Mouse (Mus musculus) kidney, postnatal 36 days (tissue): ENCODE results near the gene Cpne2.
A peak's percentile ranks its signal among the peaks of the same experiment; 100 is the strongest.

Experiments
- DNase-seq, 2 experiments: peaks; one replicate each; pipeline ENCODE4 v3.0.0; 2021 to 2022; ENCODE audit warnings: mixed read lengths in 2 of 2

The Cpne2 gene

DNA sequence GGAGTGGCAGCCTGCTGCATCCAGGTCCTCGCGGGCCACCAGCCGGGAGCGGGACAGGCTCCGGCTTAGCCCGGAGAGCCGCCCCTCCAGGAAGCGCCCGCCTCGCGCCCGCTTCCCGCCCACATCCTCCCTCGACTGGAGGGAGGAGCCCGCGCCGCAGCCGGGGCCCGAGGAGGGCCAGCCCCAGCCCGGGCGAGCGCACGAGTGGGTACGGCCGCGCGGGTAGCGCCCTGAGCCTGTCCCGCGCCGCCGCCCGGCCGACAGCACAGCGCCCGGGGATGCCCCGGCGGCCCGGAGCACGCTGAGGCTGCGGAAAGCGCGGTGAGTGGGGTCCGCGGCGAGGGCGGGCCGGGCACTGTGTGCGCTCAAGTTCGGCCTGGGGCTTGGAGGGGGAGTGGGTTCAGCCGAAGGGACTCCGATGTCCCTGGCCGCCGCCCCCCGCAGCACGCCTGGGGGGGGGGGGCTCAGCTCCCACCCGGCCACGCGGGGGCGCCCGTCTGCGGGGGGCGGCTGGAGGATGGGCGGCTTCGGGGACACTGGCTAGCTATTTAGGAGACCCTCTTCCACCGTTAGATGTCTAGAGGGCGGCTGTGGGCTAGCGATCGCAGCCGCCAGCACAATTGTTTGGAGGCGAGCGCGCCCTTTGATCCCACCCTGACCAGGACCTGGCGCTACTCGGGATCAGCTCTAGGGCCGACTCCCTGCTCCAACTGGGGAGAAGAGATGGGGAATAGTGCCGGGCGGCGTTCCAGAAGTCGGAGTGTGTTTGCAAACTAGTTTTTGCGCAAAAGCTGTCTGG is at the start of gene Cpne2:
Gene Cpne2, plus strand, starts transcription at position 118 of the 799 bp plus-strand sequence.
- peak; percentile 61 to 83 for DNase-seq

DNA sequence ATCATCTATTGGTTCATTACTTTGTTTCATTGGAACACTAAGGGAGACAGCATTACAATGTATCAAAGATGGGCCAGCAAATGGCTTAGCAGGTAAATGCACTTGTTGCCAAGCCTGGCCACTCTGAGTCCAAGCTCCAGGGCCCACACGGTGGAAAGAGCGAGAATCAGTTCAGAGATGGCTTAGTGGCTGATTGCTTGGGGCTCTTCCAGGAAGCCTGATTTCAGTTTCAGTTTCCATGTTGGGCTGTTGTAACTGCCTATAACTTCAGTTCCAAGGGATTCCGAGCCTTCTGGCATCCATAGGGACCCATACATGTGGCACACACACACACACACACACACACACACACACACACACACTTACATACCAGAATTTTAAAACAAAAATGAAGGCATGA is 47.5 kb upstream of the Cpne2 start:
- peak; percentile 7 to 41 for DNase-seq

DNA sequence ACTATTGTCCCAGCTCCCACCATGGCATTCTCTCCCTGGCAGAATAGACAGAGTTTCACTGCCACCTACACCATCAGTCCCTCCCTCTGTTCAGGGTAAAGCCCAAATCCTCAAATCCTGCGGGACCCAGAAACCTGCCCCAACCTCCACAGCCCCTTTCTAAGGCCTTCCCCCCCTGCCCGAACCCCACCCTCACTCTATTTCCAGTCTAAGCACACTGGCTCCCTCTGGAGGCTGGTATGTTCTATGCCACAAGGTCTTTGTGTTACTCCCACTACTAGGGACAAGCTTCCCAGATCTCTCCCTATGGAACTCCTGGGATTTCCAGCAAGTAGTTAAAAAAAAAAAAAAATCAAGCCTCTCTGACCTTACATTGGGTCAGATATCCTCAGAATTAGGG is 46.9 kb upstream of the Cpne2 start:
- DNase-seq = peak; percentile 65 to 84

DNA sequence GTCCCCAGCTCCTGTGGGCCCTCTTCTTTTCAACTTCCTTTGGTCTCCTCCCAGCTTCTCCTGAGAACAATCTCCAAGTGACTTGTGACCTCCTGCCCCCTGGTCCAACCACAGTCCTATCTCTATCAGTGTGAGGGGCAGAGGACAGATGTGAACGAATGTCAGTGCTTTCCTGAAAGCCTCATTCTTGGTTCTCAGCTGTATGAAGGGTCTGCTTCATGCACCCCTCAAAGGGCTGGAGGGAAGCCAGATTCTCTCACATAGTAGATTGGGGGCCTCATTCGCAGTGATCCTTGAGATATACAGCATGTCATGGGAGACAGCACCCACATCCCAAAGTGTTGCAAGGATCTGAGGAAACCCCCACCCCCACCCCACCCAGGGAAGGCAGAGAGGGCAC is 44.8 kb upstream of the Cpne2 start:
- DNase-seq = no peak

DNA sequence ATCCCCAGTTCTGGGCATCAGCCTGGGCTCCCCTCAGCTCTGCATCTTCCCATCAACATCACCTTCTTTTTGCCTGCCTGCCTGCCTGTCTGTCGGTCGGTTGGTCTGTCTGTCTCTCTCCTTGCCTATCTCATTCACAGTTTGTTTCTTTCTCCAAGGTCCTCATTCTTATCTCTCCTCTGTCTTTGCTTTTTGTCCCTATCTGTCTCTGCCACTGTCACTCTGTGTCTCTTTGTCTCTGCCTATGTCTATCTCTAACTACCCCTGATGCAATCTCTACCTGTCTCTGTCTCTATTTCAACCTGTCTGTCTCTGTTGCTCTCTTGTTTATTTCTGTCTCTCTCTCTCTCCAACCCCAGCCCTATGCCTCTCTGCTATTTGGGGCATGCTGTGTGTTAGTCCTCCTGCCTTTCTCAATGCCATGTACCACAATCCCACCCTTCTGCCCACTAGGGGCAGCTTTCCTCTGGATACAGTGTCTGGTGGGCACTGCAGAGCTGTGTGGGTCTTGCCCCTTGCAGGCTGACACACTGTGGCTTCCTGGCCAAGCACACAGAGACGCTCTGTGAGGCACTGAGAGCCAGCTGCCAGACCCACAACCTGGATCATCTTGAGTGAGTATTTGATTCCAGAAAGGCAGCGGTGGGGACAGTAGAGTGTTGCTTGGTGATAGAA is 42.8 kb upstream of the Cpne2 start:
- no peak for DNase-seq

DNA sequence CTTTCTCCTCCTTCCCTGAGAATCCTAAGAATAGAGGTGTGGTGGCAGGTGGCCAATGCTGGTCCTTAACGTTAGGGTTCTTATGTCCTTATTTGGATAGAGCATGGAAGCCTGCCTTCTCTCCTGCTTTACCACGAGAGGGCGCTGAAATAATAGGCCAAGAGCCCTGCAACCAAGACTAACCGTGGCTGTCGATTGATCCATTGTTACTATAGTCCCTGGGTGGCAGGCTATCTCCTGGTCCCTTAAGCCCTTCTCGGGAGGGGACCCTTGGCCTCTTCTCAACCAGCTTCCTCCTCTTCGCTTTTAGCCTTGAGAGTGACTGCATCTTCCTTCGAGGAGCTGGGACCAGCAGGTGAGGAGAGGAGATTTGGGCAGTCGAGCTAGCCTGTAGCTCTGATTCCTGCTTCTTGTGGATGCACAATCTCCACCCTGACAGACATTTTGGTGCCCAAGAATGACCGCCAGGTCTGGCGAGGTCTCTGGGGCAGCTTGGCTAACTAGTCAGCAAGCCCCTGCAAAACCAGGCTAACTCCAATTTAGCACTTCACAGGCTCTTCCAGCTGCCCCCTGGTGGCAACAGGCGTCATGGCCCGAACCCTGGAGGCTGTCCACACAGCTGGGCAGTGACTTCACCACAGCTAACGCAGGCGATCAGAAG is 40.6 kb upstream of the Cpne2 start:
- DNase-seq = peak; percentile 70 to 90

DNA sequence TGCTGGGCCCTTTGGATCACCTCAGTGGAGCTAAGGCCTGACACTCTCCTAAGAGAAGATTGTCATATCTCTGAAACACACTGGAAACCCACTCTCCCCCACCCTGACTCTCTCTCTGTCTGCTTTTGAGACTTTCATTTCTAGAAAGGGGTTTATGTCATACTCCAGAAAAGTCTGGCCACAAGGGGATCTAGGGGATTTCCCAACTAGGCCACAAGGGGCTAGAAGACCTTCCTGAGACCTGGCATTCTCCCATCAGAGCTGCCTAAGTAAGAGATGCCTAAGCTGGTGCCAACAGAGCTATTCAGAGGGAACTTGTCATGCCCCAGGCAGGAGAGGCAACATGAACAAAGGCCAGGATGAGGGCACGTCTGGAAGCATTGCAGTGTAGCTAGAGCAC is 39.5 kb upstream of the Cpne2 start:
- no peak for DNase-seq

DNA sequence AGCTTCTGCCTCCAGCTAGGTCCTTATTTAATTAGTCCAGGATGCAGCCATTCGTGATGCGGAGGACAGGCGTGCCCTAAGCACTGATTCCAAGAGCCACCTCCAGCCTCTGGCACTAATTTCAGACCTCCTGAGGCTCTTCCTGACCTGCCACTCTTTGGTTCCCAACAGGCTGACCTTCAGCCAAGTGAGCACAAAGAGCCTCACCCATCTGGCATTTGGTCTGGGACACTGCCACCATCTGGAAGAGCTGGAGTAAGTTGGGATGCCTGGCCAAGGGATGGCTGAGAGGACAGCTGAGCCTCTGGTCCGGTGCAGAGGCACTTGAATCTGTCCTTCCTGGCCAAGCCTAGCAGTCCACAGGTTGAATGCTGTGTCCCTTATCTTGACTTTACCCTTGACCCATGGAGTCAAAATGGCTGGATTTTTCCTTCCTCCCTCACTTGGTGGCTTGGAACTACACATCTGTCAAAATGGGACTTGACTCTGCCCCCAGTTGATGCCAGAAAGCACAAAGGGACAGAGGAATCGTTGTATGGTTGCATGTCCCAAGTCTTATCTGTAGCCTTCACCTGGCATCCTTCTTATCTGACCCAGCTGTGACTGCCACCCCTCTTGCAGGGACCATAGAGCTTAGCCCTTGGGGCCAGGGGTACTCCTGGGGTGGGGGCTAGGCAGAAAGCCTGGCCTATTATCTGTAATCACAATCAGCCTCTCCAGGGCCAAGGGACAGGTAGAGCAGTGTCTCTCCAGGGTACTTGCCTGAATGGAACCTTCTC is 17.2 kb upstream of the Cpne2 start:
- DNase-seq = no peak

DNA sequence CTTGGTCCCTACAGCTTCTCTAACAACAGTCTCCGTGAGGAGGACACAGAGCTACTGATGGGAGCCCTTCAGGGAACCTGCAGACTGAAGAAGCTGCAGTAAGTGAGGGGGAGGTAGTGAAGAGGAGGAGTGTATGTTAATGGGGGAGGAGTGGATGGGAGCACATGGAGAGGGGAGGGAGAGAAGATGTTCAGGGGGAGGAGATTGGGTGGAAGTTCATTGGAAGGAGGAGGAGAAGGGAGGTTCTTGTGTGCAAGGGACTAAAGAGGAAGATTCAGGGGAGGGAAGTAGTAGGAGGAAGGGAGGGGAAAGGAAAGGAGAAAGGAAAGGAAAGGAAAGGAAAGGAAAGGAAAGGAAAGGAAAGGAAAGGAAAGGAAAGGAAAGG is 16.6 kb upstream of the Cpne2 start:
- no peak for DNase-seq

DNA sequence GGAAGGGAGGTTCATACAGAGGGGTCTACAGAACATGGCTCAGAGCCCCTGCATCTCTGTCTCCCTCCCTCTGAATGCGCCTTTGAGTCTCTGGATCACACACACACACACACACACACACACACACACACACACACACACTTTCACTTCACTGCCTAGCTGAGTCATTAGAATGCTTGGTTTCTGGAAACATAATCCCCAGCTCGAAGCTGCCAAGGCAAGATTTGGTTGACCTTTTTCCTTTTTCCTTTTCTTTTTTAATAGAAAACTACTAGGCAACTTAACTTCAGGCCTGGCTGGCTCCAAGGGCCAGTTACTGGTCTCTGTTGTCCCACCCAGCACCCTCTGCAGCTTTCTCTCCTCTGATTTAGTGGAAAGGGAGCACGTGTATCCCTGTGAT is 16.0 kb upstream of the Cpne2 start:
- no peak for DNase-seq

DNA sequence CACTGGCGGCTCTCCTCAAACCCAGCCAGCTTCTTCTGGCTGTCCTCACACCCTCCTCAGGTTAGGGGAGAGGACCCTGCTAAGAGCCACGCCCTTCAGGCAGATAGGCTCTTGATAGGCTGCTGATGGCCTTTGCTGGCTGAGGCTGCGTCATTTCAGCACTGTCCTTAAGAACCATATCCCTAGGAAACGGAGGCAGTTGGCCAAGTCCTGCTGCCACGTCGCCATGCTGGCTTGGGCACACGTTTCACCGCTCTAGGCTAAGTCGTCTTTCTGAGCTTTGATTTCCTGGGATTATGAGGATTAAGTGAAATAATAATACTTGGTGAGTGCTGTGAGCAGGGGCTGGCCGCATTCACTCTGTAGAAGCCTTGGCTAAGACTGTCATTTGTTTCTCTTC is 14.5 kb upstream of the Cpne2 start:
- DNase-seq = no peak

DNA sequence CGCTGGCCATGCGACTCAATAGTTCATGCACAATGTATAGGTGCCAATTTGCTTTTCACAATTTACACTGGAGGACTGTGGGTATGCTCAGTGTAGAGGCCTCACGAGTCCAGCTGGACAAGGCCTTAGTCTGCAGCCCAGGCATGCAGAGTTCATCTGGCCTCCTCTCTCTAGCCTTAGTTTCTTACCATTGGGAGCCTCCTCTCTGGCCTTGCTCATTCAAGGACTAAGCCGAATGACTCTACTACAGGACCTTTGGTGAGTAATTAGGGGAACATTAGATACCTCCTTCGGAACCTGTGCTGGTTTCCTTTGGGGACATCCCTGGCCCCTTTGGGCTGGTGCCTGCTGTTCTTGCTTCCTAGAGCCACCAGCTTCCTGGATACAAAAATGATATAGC is 13.8 kb upstream of the Cpne2 start:
- no peak for DNase-seq

DNA sequence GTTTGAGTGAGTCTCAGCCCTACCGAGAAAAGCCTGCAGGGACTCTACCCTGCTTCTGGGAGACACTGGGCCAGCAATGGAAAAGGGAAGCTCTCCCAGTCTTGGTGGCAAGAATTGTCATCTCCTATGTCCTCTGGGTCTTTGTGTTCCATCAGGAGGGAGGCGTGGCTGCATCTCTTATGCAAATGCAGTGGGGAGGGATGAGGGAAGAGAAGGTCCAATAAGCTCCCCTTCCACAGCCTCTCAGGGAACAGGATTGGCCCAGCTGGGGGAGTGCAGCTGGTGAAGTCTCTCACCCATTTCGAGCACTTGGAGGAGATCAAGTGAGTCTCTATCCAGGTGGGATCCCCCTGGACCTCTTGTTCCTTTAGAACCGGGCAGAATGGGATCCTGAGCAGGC is 11.3 kb upstream of the Cpne2 start:
- DNase-seq = no peak

DNA sequence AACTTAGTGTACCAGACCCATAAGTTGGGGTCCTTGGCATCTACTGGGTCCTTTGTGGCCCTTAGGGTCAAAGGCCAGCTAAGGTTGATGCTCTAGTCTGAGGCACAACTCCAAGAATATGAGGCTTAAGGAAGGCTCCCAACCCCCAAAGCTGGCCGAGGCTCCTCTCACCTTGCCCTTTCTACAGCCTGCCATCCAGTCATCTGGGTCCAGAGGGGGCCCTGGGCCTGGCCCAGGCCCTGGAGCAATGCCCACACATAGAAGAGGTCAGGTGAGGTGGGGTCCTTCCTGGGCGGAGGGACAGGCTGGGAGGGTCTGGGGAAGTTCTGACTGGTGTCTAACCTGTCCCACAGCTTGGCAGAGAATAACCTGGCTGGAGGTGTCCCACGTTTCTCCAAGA is 10.3 kb upstream of the Cpne2 start:
- DNase-seq = no peak

DNA sequence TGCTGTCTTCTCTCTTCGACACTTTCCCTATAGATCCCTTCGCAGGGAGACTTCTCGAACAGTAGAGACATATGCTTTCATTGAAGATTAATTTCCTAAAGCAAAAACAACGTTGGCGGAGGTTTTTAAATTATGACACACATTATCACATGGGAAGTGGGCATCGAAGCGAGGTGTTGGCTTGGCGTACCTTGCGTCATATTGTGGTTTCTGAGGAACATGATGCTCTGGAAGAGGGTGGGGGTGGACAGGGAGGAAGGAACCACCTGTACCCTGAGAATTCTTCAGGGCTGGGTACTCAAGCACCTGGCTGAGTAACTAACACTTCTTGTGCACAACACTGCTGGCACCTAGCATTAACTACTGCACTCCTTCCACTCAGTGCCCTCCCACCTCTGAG is 8.2 kb upstream of the Cpne2 start:
- DNase-seq = no peak

DNA sequence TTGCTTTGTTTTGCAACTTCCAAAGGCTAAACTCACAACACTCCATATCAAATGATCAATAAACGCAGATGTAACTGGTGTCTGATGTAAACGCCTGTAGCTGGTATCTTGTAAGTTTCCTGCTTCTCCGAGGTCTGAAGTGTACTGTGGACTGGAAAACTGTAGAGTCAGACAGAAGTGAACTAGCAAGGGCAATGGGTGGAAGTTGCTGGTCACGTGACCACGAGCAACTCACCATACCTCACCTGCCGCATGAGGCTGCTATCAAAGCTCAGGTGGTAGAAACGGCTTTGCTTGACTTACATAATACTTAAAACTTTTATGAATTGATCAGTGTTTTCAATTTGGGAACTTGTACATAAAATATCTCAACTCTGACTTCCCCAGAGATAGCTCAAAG is 5.6 kb upstream of the Cpne2 start:
- no peak for DNase-seq

DNA sequence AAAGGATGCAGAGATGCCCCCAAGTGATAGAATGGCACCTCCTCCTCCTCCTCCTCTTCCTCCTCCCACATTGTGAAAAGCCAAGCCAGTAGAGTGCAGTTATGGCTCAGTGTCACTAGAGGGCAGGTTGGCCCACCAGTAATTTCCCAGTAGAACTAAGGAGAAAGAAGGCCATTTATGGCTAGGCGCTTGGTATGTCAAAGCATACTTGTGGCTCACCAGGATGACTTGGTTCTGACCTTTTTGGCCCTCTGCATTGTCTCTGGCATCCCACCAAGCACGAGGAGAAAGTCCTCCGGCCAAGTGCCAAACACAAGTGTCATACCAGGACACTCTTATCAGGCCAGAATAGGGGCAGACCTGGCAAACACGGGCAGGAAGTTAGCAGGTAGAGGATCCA is 4.5 kb upstream of the Cpne2 start:
- peak; percentile 64 to 72 for DNase-seq

DNA sequence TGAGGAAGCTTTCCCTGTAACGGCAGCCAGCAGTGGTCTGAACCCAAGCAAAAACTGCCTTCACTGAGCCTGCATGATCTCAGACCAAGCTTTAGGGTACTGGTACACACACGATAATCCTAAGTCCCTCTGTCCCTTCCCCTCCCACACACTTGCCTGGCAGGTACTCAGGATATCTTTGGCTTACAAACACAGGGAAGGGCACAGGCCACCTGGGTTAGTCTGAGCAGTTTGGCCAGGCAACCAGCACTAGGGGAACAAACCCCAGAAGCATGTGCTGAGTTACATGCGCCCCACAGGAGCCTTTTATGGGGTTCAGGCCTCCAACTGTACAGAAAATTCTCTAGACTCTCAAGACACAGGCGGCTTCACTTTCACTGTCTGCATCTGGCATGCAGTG is 2.9 kb upstream of the Cpne2 start:
- no peak for DNase-seq

DNA sequence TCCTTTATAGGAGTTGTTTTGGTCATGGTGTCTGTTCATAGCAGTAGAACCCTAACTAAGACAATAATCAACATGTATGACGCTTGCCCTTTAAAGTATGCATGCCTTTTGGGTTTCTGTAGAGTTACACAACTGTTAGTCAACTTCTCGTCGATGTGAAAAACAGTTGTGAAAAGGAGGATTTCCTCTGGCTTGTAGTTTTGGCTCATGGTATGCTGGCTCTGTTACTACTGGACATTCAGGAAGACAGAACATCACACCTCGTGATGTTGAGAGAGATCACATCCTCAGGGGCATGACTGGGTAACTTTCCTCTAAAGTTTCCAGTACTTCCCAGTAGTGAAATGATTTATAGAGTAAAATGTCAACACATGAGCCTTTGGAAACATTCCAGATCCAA is 2.1 kb upstream of the Cpne2 start:
- no peak for DNase-seq

DNA sequence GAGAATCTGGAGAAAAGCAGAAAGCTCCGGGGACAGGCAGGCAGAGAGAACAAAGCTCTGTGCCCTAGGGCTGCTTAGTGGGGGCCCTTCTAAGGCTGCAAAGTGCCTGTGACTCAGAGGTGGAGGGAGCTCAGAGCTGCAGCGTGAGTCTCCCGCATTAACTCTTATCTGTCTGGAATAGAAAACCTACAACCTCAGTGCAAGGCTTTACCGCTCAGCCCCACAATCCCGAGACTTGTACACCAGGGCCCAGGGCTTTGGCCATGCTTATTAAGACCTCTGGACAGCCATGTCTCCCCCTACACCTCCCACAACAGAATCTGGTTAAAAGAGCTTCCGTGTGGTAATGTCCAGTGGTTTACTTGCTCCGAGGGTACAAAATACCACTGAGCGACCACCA is 790 bp upstream of the Cpne2 start:
- DNase-seq = no peak

DNA sequence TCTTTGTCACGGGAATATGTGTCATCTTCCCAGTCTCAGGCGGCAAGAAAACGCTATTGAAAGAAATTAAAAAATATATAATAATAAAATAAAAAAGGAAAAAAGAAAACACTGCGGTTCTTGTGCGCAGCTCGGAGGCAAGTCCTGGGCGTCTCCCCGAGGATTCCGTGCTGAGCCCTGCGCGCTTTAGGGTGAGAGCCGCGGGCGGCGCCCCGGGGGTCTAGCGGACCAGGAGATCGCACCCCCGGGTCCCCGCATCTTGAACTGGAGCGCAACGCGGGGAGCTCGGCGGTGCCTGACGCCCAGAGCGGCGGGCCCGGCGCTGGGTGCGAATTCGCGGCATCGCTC is 291 bp upstream of the Cpne2 start:
- no peak for DNase-seq

DNA sequence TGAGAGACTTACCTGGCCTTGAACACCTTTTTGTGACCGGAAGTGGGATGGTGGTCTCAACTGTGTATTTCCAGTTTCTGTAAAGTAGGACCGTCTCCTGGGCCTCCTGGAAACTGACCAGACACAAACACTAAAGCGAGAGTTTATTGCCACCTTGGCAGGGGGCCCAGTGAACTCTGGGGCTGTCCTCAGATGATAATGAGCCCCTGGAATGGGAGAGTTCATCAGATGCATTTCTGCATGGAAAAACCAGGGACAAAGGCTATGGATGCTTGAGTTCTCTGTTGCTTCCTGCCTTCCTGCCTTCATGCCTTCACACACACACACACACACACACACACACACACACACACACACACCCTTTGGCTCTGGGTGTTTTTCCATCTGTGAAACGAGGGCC is 1.8 kb downstream of the Cpne2 start:
- peak; percentile 57 to 71 for DNase-seq

DNA sequence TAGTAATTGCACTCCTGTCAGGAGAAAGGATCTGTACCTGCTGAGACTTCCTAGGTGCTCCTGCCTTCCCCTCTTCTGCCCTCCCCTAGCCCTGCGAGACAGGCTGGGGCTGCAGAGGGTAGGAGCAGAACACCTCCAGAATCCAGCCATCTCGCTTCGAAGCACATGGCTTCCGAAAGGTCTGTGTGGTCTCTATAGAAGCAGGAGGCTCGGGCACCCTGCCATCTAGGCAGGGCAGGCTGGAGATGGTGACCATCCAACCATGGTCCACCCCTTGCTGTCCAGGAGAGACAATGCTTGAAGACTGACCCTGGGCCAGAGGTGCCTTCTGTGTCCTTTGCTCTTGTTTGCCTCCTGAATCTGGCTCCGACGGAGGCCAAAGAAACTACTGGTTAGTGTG is 2.8 kb downstream of the Cpne2 start:
- DNase-seq = peak; percentile 32 to 47

DNA sequence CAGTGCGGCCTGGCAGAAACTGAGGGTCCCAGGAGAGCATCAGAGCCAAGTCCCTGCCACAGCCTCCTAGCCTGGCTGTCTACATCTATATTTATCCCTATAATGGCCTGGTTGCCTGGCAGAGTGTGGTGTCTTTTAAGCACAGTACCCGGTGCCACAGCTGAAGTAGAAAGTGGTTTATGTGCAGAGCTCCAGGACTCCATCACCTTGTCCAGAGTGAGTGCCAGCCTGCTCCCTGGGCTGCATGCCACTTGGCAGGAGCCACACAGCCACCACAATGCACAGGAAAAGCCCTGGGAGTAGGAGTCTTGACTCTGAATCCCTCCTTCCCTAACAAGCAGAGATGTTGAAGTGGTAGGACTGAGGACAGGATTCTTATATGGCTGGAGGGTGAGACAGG is 4.7 kb downstream of the Cpne2 start:
- DNase-seq = no peak
